Mouse (Mus musculus) liver, embryonic 13.5 days (tissue): ENCODE data around the gene Rsl1d1. TPM values are rescaled to one million over a fixed set of nuclear protein-coding genes. Genes with fewer than 3 reads are reported as not detected.
"Not testable (repeated sequence)": the region's sequence is repeated elsewhere in the genome, so short reads cannot be mapped to it uniquely, and the experiment has no call there.

Experiments
- ATAC-seq: fragments of 200-750 bp; cut with Nextera tagmentation; 2 replicates; pipeline ENCODE4 v1.8.0; 2017; ENCODE audit warnings: low read depth, mild to moderate bottlenecking, moderate number of reproducible peaks, moderate library complexity
- DNase-seq: peaks from one replicate; pipeline ENCODE4 v3.0.0; 2022
- H3K27ac ChIP-seq: fragments of 300-500 bp; sonication (generic); 2 replicates; pipeline ENCODE4 v1.5.1; 2015; ENCODE audit warnings: moderate library complexity, mild to moderate bottlenecking, inconsistent platforms
- H3K27me3 ChIP-seq: fragments of 300-500 bp; sonication (generic); 2 replicates; pipeline ENCODE4 v1.6.1; 2015; ENCODE audit warnings: mild to moderate bottlenecking, inconsistent platforms
- H3K36me3 ChIP-seq: fragments of 300-500 bp; sonication (generic); 2 replicates; pipeline ENCODE4 v1.6.1; 2015; ENCODE audit warnings: mild to moderate bottlenecking, inconsistent platforms
- H3K4me1 ChIP-seq: fragments of 300-500 bp; sonication (generic); replicated peaks from 2 replicates; pipeline ENCODE4 v1.6.1; 2015; ENCODE audit warnings: inconsistent platforms
- H3K4me2 ChIP-seq: fragments of 300-500 bp; sonication (generic); 2 replicates; pipeline ENCODE4 v1.6.1; 2015; ENCODE audit warnings: inconsistent platforms, mild to moderate bottlenecking, moderate library complexity
- H3K4me3 ChIP-seq: fragments of 300-500 bp; sonication (generic); replicated peaks from 2 replicates; pipeline ENCODE4 v1.5.1; 2015; ENCODE audit warnings: mild to moderate bottlenecking, inconsistent platforms
- H3K9ac ChIP-seq: fragments of 300-500 bp; sonication (generic); 2 replicates; pipeline ENCODE4 v1.6.1; 2015; ENCODE audit warnings: mild to moderate bottlenecking, inconsistent platforms
- H3K9me3 ChIP-seq: fragments of 300-500 bp; sonication (generic); replicated peaks from 2 replicates; pipeline ENCODE4 v1.6.1; 2016; ENCODE audit warnings: inconsistent platforms
- WGBS: fragments of 180-500 bp; shearing (Covaris S2); methylation state at CpG from one replicate; pipeline ENCODE4 v1.1.7; 2015; ENCODE audit not compliant: insufficient replicate concordance; 5-methylcytosine and 5-hydroxymethylcytosine counted together
- microRNA-seq: library from miRNA; unstranded; fragments of <30 nt; microRNA quantifications from one replicate; pipeline ENCODE4, GENCODE M21; 2016
- polyA plus RNA-seq: library from polyadenylated mRNA; unstranded; fragments of >200 nt; fragmentation: Nextera tagmentation; extraction: Ambion mirVana; gene quantifications from 2 replicates; pipeline ENCODE4 v1.2.1, GENCODE M21; 2015

The Rsl1d1 gene
- polyA plus RNA-seq, 1 experiment from 2014 or later: 161 TPM

- not testable (repeated sequence) for DNase-seq, H3K4me1 ChIP-seq, H3K27me3 ChIP-seq, ATAC-seq, H3K9me3 ChIP-seq, H3K4me3 ChIP-seq, H3K9ac ChIP-seq, H3K4me2 ChIP-seq, H3K27ac ChIP-seq
- 61% methylated on average over 3 of the region's 3 CpGs for WGBS
- H3K36me3 ChIP-seq: peaks cover 81% of the 10 kb centered on the region
Measured at GRCm38 (mm10) chr16:11157721-11158120, 45.4 kb downstream of the Rsl1d1 start.

GRCm38 (mm10) chr16:11154500-11154899 is 48.6 kb downstream of the Rsl1d1 start:
- H3K36me3 ChIP-seq: peaks cover 83% of the 10 kb centered on the region
- H3K9me3 ChIP-seq: no peaks in the 10 kb centered on the region
- H3K27me3 ChIP-seq: no peaks in the 10 kb centered on the region

GRCm38 (mm10) chr16:11143706-11144483 is 59.2 kb downstream of the Rsl1d1 start:
- DNase-seq: peak; percentile 100
- peaks cover 65% of the 10 kb centered on the region for H3K36me3 ChIP-seq
- not testable (repeated sequence) for H3K9ac ChIP-seq, H3K9me3 ChIP-seq, H3K4me2 ChIP-seq, H3K4me3 ChIP-seq, H3K4me1 ChIP-seq, H3K27ac ChIP-seq, H3K27me3 ChIP-seq, ATAC-seq
- WGBS: 23% methylated on average over 56 of the region's 56 CpGs

More at GRCm38 (mm10) chr16:11154500-11154899, 48.6 kb downstream of the Rsl1d1 start:
- Histone ChIP-seq H3K4me2 (no peak overlapping the region), H3K4me1 (no peaks in the 10 kb centered on the region), H3K4me3 (no peak overlapping the region), H3K9ac (no peak overlapping the region), H3K27ac (no peak overlapping the region)
- ATAC-seq (no peak), DNase-seq (no peak)

Small RNAs within 50 kb of the gene (microRNA-seq; reads per million reads assigned to microRNA genes)
- 308 reads per million, percentile 64 among the genes with 10 or more reads in this experiment for gene Gm23935

Other genes with a start within 250 kb of the Rsl1d1 start
- gene Snn, start 142.4 kb downstream of the Rsl1d1 start, polyA plus RNA-seq: 2.5 and 3.0 TPM in 2 replicates
- 31.6 and 34.1 TPM in 2 replicates for gene Litaf, start 137.2 kb downstream of the Rsl1d1 start, polyA plus RNA-seq
- gene Txndc11, start 68.7 kb downstream of the Rsl1d1 start, polyA plus RNA-seq: 17.2 and 17.8 TPM in 2 replicates
- 27.1 and 36.3 TPM in 2 replicates for gene Zc3h7a, start 26.9 kb downstream of the Rsl1d1 start, polyA plus RNA-seq
- gene Gspt1, start 51.0 kb upstream of the Rsl1d1 start, polyA plus RNA-seq: 61.0 and 67.3 TPM in 2 replicates
- gene Tnfrsf17, start 110.5 kb upstream of the Rsl1d1 start, polyA plus RNA-seq: not detected in 2 replicates
- 3.4 and 4.4 TPM in 2 replicates for gene Snx29, start 119.6 kb upstream of the Rsl1d1 start, polyA plus RNA-seq